Mouse (Mus musculus): ENCODE data around the gene Galnt16.

Galnt16 gene

GRCm38 (mm10) chr12:80595968-80596367, 77.9 kb downstream of the Galnt16 start:
- no peak for DNase-seq (ENCODE audit: inconsistent age in 2 of 2, low spot score in 1 of 2)

DNA sequence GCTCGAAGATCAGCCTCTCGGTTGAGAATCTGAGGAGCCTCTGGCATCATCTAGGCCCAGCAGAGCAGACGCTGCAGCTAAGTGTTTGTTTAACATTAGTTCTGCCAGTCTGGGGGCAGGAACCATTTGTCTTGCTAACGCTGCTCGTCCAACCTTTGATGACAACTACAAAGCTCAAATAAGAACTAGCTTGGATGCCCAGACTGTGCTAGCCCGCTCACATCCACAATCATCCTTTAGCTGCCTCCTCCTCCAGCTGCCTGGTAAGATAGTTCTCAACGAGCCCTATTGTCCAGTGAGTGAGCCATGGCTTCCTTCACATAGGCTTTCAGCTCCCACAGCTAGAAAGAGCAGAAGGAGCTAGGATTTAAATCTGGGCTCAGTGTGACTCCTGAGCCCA, 80.2 kb downstream of the Galnt16 start:
- no peak for DNase-seq (ENCODE audit: inconsistent age in 2 of 2, low spot score in 1 of 2)

- peak; percentile 16 to 73 for DNase-seq (ENCODE audit: inconsistent age in 2 of 2, low spot score in 1 of 2)
Measured at GRCm38 (mm10) chr12:80598756-80599155, 80.7 kb downstream of the Galnt16 start.

GRCm38 (mm10) chr12:80601597-80602269, 83.7 kb downstream of the Galnt16 start:
- no peak for DNase-seq (ENCODE audit: inconsistent age in 2 of 2, low spot score in 1 of 2)

- no peak for DNase-seq (ENCODE audit: inconsistent age in 2 of 2, low spot score in 1 of 2)
Measured at GRCm38 (mm10) chr12:80602432-80602831, 84.4 kb downstream of the Galnt16 start.

GRCm38 (mm10) chr12:80603566-80603965, 85.5 kb downstream of the Galnt16 start:
- no peak for DNase-seq (ENCODE audit: inconsistent age in 2 of 2, low spot score in 1 of 2)

DNA sequence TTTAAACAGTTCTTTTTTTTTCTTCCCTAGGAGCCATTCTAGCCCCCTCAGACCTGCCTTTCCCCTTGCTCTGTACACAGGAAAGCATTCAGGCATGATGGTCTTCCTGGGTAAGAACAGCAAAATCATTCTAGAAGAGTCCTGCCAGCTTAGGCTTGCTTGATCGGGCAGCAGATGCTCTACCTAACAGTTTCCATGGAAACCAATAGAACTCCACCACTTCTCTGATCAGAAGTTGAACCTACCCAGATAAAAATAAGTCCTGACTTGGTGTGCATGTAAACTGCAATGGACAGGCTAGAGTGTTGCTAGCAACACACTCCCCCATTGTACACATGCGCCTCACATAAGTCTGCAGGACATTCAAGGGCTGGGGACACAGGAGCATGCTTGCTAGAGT, 86.1 kb downstream of the Galnt16 start:
- DNase-seq (ENCODE audit: inconsistent age in 2 of 2, low spot score in 1 of 2), result no peak

GRCm38 (mm10) chr12:80608576-80608975, 90.5 kb downstream of the Galnt16 start:
- DNase-seq (ENCODE audit: inconsistent age in 2 of 2, low spot score in 1 of 2), result no peak

DNA sequence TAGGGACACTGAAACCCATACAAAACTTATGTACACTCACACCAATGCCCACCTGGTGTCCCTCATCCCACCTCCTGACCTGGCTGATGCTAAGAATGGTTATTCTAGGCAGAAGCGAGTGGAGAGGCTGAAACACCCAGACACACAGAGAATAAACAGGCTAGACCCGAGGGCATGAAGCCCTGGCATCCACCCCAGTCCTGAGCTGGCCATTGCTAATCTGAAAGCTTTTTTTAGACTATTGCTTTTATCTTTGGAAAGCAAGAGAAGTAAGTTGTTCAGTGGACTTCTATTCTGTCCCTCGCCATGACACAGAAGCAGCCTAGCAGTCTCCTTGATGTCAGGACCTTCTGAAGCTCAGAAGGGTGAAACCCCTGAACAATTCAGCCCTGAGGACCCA, 91.9 kb downstream of the Galnt16 start:
- no peak for DNase-seq (ENCODE audit: inconsistent age in 2 of 2, low spot score in 1 of 2)

- no peak for DNase-seq (ENCODE audit: inconsistent age in 2 of 2, low spot score in 1 of 2)
Measured at GRCm38 (mm10) chr12:80612113-80612791, 94.2 kb downstream of the Galnt16 start.

DNA sequence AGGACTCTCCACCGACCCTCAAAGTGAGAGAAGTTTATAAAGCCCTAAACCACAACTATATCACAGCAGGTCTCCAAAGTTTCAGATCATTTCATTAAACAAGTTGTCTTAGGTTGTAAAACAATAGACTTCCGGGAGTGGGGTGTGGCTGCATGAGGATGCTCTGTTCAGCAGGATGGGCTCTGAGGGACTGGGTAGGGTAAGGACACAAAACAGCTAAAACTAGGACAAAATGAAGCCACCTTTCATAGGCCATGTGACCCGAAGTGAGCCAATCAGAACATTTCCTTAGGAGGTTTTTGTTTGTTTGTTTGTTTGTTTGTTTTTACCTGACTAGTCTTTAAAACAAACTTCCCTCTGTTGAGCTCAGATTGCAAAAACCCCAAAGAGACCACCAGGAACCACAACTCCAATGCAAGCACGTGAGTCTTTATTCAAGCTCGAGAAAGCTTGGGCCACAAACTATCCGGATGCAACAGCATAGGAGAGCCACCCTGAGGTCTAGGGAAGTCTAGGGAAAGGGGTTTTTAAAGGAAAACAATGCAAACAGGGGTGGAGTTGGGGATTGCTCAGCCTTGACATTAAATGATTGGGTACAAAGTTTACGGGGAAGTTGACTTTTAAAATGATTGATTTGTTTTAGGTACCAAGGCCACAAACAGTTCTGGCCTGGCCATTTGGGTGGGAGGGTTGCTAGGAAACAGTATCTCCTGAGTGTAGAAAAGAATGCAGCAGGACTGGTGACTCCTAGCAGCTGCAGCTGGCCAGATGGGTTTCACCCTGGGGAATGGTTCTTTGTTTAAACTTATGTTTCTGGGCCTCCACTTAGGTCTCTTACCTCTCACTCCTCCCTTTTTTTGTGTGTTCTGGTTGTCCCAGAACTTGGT, 97.5 kb downstream of the Galnt16 start:
- peak; percentile 39 to 60 for DNase-seq (ENCODE audit: inconsistent age in 2 of 2, low spot score in 1 of 2)

GRCm38 (mm10) chr12:80620501-80620900, 102.4 kb downstream of the Galnt16 start:
- DNase-seq (ENCODE audit: inconsistent age in 2 of 2, low spot score in 1 of 2), result no peak

GRCm38 (mm10) chr12:80631790-80632189, 113.7 kb downstream of the Galnt16 start:
- no peak for DNase-seq (ENCODE audit: inconsistent age in 2 of 2, low spot score in 1 of 2)

- peak; percentile 59 to 85 for DNase-seq (ENCODE audit: inconsistent age in 2 of 2, low spot score in 1 of 2)
Measured at GRCm38 (mm10) chr12:80642725-80643692, 124.9 kb downstream of the Galnt16 start.

DNA sequence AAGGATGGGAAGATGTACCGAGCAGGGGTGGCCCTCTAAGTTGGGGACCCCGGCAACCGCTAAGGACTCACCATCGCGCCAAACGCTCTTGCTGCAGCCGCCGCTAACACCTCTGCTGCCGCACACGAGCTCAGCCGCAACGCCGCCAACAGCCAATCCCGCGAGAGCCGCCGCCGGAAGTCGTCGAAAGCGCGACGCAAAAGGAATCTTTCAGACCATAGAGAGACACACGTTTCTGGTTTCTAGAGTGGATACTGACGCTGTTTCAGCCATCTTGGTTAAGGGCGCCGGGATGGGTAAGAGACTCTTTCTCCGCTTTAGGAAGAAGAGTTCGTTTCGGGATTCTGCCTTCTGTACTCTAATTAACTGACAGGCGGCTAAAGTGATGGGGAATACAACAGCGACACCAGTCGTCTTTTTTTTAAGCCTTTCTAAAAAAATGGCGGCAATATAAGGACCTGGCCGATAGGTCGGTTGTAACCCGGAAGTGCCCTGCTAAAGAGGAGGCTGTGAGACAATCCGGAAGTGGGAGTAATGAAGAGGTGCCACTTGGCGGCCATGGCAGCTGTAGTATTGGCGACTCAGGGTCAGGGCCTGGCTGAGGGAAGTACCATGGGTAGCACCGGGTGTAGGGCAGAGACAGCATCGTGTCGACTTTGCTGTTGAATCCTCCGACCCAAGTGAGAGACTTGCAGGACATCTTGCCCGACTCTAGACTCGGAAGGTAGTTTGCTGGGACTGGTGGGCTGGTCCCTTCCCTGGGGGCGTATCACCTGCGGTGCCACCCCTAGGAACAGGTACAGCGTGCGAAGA, 125.8 kb downstream of the Galnt16 start, which contains the start of the genes Slc39a9 and Erh:
Gene Slc39a9, plus strand, starts transcription at position 191 of the 813 bp plus-strand sequence.
Gene Erh, minus strand, starts transcription at position 649 of the 813 bp plus-strand sequence.
- DNase-seq (ENCODE audit: inconsistent age in 2 of 2, low spot score in 1 of 2), result peak; percentile 95 to 99

DNA sequence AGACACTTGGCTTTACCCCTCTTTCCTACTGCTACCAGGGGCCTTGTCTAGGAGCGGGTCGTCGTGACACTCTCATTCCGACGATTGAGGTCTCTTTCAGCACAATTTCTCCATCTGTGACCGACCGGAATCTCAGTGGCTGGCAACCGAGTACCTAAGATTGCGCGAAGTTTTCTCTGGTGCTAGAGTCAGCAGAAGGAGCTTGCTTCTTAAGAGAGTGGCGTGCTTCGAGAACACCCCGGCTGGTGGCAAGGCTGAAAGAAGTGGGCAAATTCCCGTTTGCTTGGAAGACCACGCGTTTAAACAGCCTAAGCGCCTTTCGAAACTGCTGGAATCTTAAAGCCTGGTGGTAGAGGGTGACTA, 126.4 kb downstream of the Galnt16 start:
- no peak for DNase-seq (ENCODE audit: inconsistent age in 2 of 2, low spot score in 1 of 2)

DNA sequence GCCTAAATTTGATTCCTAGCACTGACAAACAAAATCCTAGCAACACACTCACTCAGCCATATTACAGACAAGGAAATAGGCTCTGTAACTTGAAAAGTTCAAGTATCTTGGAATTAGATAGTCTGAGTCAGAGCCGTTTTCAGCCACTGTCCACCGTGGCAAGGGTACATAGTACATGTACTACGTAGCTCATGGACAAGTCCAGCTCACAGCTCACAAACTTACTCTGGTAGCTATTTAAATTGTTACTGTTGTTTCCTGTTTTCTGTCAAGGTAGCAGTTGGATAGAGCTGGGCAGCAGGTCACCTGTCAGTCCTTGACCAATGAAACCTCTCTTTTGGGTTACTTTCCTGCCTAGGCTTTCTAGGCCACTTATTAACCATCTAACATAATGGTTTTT, 128.3 kb downstream of the Galnt16 start:
- no peak for DNase-seq (ENCODE audit: inconsistent age in 2 of 2, low spot score in 1 of 2)

- DNase-seq (ENCODE audit: inconsistent age in 2 of 2, low spot score in 1 of 2), result peak in 1 of 2 experiments; percentile 46
Measured at GRCm38 (mm10) chr12:80653951-80654658, 136.0 kb downstream of the Galnt16 start.

- peak in 1 of 2 experiments; percentile 71 for DNase-seq (ENCODE audit: inconsistent age in 2 of 2, low spot score in 1 of 2)
Measured at GRCm38 (mm10) chr12:80654659-80655025, 136.6 kb downstream of the Galnt16 start.
